Mouse (Mus musculus) heart, embryonic 16.5 days (tissue): ENCODE measurements around the gene Mrpl24. TPM values are rescaled to one million over a fixed set of nuclear protein-coding genes. Genes with fewer than 3 reads are reported as not detected.
A peak's percentile ranks its signal among the peaks of the same experiment; 100 is the strongest.
"Not testable (repeated sequence)": the region's sequence is repeated elsewhere in the genome, so short reads cannot be mapped to it uniquely, and the experiment has no call there.

Source experiments
- ATAC-seq: fragments of 200-750 bp; cut with Nextera tagmentation; replicated peaks from 2 replicates; pipeline ENCODE4 v1.8.0; 2017; ENCODE audit warnings: moderate number of reproducible peaks; ENCODE audit not compliant: insufficient read depth, low FRiP score; ENCODE audit errors: extremely low read depth
- H3K27ac ChIP-seq: fragments of 300-500 bp; sonication (generic); 2 replicates; pipeline ENCODE4 v1.5.1; 2014; ENCODE audit warnings: mild to moderate bottlenecking, low read length, control low read depth, moderate library complexity
- H3K27me3 ChIP-seq: fragments of 300-500 bp; sonication (generic); 2 replicates; pipeline ENCODE4 v1.6.1; 2014; ENCODE audit warnings: low read length, mixed read lengths; ENCODE audit not compliant: control insufficient read depth, insufficient read depth
- H3K36me3 ChIP-seq: fragments of 300-500 bp; sonication (generic); 2 replicates; pipeline ENCODE4 v1.6.1; 2014; ENCODE audit not compliant: control insufficient read depth, insufficient read depth
- H3K4me1 ChIP-seq: fragments of 300-500 bp; sonication (generic); 2 replicates; pipeline ENCODE4 v1.6.1; 2014; ENCODE audit warnings: low read length, mixed read lengths; ENCODE audit not compliant: control insufficient read depth, insufficient read depth
- H3K4me2 ChIP-seq: fragments of 300-500 bp; sonication (generic); 2 replicates; pipeline ENCODE4 v1.6.1; 2014; ENCODE audit warnings: low read depth, mild to moderate bottlenecking, control low read depth, low read length
- H3K4me3 ChIP-seq: fragments of 300-500 bp; sonication (generic); 2 replicates; pipeline ENCODE4 v1.5.1; 2014; ENCODE audit warnings: mild to moderate bottlenecking, control low read depth, low read length
- H3K9ac ChIP-seq: fragments of 300-500 bp; sonication (generic); 2 replicates; pipeline ENCODE4 v1.6.1; 2014; ENCODE audit warnings: low read length, control low read depth
- H3K9me3 ChIP-seq: fragments of 300-500 bp; sonication (generic); replicated peaks from 2 replicates; pipeline ENCODE4 v1.6.1; 2016; ENCODE audit warnings: low read length; ENCODE audit not compliant: control insufficient read depth
- WGBS: fragments of 180-500 bp; shearing (Covaris S2); extraction: QIAGEN DNeasy Blood & Tissue Kit; methylation state at CpG from one replicate; pipeline ENCODE4 v1.1.7; 2014; 5-methylcytosine and 5-hydroxymethylcytosine counted together
- polyA plus RNA-seq: library from polyadenylated mRNA; unstranded; fragments of >200 nt; fragmentation: Nextera tagmentation; extraction: Ambion mirVana; gene quantifications from 2 replicates; pipeline ENCODE4 v1.2.1, GENCODE M21; 2015

Mrpl24 gene
- 66.1 and 68.4 TPM in 2 replicates for polyA plus RNA-seq

DNA sequence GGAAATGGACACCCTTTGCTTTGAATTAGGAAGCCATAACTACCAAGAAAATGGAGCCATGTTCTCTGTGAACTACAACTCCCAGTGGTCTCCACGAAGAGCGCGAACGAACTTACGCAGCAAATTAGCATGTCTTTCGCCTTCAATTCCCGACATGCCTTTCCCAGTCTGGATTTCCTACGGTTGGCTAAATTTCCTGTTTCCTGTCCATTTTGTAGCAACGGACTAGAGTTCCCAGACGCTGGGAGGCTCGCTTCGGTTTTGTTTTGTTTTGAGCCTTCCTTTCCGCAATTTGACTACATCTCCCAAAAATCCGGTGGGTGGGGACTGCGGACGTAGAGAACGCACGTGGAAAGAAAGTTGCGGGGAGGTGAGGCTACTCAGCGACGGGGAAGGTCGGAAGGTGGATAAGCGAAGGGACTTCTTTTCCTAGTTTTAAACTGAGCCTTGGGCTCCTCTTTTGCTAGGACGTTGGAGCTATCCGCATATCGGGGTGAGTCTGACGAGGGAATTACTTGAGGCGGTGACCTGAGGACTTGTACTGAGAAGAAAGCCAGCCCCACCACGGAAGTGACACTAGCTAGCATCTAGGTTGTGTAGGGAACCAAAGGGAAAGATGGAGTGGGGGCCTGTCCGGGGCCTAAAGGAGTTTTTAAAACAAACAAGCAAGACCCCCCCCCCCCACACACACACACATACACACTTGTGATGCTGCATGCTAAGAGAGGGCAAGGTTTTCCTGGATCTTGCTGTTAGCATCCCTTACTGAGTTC is at the start of gene Mrpl24:
Gene Mrpl24, plus strand, starts transcription at position 171 of the 773 bp plus-strand sequence.
- H3K27me3 ChIP-seq = no peaks in the 10 kb centered on the region

DNA sequence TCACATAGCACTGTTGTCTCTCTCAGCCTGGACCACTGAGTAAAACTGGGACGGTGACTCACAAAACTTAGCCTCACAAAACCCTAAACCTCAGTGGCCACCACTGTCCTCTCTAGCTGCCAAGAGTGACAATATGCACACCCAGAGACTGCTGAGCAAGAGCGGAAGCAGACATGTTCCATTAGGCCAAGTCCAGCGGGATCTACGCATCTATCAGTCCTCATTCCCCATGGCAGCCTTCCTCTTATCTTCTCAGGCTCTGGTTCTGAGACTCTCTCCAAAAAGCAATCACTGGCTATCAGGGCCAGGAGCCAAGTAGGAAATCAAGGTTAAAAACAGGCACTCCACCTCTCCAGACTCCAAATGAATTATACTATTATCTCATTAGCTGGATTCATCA is 41.6 kb upstream of the Mrpl24 start:
- Histone ChIP-seq H3K36me3 (peaks cover 16% of the 10 kb centered on the region), H3K27ac (no peak overlapping the region; the same call in 1 of the 2 replicates), H3K4me3 (no peak overlapping the region), H3K9me3 (no peaks in the 10 kb centered on the region), H3K9ac (no peak overlapping the region), H3K4me1 (peaks cover 8% of the 10 kb centered on the region), H3K4me2 (no peak overlapping the region), H3K27me3 (no peaks in the 10 kb centered on the region)
- WGBS = 57% methylated on average over 4 of the region's 4 CpGs
- no peak; the same call in 1 of the 2 replicates for ATAC-seq

More for the DNA sequence above, at the start of gene Mrpl24:
- no peaks in the 10 kb centered on the region for H3K9me3 ChIP-seq
- WGBS = under 1% methylated on average over 30 of the region's 30 CpGs
- H3K36me3 ChIP-seq = peaks cover 42% of the 10 kb centered on the region
- H3K4me3 ChIP-seq = peak within 1 kb of the TSS; percentile 73
- peak within 1 kb of the TSS; percentile 84 for H3K27ac ChIP-seq
- H3K4me1 ChIP-seq = peaks cover 4% of the 10 kb centered on the region
- H3K9ac ChIP-seq = peak within 1 kb of the TSS; percentile 76
- ATAC-seq = peak; percentile 86
- H3K4me2 ChIP-seq = peak within 1 kb of the TSS; percentile 84

DNA sequence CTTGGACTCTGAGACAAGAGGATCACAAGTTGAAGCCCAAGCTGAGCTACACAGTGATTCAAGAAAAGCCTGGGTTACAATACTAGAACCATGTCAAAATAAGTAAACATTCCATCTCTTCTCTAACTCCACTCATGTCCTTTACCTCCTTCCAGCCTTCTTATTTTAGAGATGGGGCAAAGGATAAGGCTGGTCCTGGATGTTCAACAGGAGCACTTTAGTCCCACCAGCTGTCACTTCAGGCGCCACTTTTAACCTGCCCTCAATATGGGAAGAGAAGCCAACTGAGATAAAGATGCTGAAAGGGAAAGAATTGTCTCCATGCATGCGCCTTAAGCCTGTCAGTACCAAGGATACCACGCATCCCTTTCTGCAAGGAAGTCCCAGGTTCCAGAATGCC is 35.0 kb upstream of the Mrpl24 start:
- Histone ChIP-seq H3K36me3 (peaks cover 9% of the 10 kb centered on the region), H3K27me3 (no peaks in the 10 kb centered on the region), H3K4me1 (peaks cover 18% of the 10 kb centered on the region), H3K9me3 (no peaks in the 10 kb centered on the region; the same call in none of the 2 replicates), H3K4me2 (peak overlapping the region; percentile 81), H3K27ac (peak overlapping the region; percentile 94), H3K4me3 (peak overlapping the region; percentile 99), H3K9ac (peak overlapping the region; percentile 97)
- ATAC-seq = no peak
- 0% methylated on average over 3 of the region's 3 CpGs for WGBS

DNA sequence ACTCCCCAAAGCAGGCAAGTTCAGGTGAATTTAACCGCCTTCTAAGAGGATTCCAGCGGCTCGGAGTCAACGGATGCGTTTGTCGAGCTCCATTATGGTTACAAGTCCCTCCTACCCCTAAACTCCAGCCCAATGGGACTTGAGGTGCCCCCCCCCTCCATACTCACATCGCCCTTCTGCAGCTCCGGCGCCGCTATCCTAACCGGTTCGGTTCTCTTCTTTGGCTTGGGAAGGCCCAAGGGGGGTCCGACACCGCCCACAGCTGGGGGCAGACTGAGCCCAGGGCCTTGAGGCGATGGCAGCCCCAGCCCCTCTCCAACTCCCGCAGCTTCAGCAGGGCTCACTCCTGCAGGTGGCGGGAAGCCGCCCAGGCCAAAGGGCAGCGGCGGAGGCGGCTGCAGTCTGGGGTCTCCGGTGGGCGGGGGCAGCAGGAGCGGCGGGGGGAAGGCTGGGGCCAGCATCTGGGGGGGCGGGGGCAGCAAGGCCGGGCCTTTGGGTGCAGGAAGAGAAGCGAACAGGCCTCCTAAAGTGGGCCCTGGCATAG is 34.5 kb upstream of the Mrpl24 start:
- Histone ChIP-seq H3K4me3 (peak overlapping the region; percentile 99), H3K4me1 (peaks cover 18% of the 10 kb centered on the region), H3K36me3 (peaks cover 8% of the 10 kb centered on the region), H3K9me3 (no peaks in the 10 kb centered on the region; the same call in none of the 2 replicates), H3K4me2 (peak overlapping the region; percentile 81), H3K9ac (peak overlapping the region; percentile 97), H3K27me3 (no peaks in the 10 kb centered on the region), H3K27ac (peak overlapping the region; percentile 94)
- ATAC-seq = peak; percentile 4; the same call in 1 of the 2 replicates
- WGBS = 1% methylated on average over 28 of the region's 28 CpGs

DNA sequence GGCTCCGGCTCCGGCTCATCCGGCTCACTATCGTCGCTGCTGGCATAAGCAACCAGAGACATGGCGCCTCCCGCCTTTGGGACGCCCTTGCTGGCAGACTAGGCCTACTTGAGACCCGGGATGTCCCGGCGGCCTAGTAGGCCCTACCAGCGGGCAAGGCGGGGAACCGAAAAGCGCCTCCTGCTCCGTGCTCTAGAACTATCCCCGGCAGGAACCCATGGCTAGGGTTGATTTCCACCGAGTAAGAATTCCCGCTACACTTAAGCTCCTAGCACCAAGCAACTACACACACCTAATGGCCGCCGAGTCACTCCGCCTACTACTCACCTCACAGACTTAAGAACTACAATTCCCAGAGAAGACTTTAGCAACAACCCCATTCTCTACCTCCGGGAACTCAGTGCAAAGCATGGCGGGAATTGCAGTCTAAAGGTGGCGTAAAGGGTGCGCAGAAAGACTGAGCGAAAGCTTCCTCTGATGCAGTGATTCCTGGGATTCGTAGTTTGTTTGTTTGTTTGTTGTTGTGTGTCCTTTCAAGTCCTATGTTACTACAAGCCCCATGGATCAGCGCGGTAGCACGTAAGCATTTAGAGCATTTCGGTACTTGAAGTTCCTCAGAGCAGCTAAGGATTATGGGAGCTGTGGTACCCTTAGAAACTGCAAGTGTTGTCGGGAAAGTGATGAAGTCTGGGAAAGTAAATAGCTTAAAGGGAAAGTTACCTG is 33.9 kb upstream of the Mrpl24 start, which contains the start of gene Prcc:
Gene Prcc, minus strand, starts transcription at position 328 of the 723 bp plus-strand sequence.
- peak within 1 kb of the TSS; percentile 81 for H3K4me2 ChIP-seq
- under 1% methylated on average over 33 of the region's 33 CpGs for WGBS
- peak within 1 kb of the TSS; percentile 94 for H3K27ac ChIP-seq
- no peaks in the 10 kb centered on the region; the same call in none of the 2 replicates for H3K9me3 ChIP-seq
- peaks cover 18% of the 10 kb centered on the region for H3K4me1 ChIP-seq
- peak; percentile 95 for ATAC-seq
- H3K27me3 ChIP-seq = no peaks in the 10 kb centered on the region
- peak within 1 kb of the TSS; percentile 97 for H3K9ac ChIP-seq
- H3K36me3 ChIP-seq = peaks cover 4% of the 10 kb centered on the region
- H3K4me3 ChIP-seq = peak within 1 kb of the TSS; percentile 99

DNA sequence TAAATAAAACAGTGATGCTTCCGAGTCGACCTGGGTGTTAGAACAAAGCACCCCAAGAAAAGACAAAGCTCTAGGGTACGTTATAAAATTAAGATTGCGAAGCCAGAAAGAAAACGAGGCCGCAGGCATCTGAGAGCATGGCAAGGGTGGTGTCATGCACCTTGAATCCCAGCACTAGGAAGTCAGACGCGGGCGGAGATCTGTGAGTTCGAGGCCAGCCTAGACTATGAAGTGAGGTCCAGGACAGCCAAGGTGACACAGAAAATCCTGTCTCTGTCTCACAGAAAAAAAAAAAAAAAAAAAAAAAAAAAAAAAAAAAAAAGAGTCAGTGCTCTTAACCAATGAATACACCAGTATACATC is 33.3 kb upstream of the Mrpl24 start:
- 13% methylated on average over 10 of the region's 10 CpGs for WGBS
- H3K4me3 ChIP-seq = peak overlapping the region; percentile 99
- no peak overlapping the region for H3K27ac ChIP-seq
- no peaks in the 10 kb centered on the region; the same call in none of the 2 replicates for H3K9me3 ChIP-seq
- H3K4me2 ChIP-seq = peak overlapping the region; percentile 68
- H3K4me1 ChIP-seq = peaks cover 18% of the 10 kb centered on the region
- peaks cover 3% of the 10 kb centered on the region; the same call in 1 of the 2 replicates for H3K36me3 ChIP-seq
- H3K9ac ChIP-seq = peak overlapping the region; percentile 66
- no peak for ATAC-seq
- no peaks in the 10 kb centered on the region for H3K27me3 ChIP-seq

DNA sequence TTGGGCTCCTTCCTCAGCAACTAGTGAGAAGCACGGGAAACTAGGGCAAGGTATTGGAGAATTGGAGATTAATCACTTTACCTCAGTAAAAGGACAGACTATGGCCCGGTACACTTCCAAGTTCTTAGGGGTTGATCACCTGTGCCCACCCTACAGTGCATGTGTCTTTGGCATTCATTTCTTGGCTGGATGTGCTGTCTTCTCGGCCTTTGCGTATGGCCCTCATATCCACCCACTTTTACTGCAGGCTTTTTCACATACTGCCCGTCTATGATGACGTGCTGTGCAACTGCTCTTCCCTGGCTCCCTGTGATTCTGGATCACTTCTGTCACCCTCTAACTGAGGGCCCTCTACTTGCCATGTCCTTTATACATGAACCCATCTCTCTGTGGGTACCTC is 32.9 kb upstream of the Mrpl24 start:
- no peaks in the 10 kb centered on the region; the same call in 1 of the 2 replicates for H3K36me3 ChIP-seq
- WGBS = 88% methylated on average over 6 of the region's 6 CpGs
- no peak for ATAC-seq

DNA sequence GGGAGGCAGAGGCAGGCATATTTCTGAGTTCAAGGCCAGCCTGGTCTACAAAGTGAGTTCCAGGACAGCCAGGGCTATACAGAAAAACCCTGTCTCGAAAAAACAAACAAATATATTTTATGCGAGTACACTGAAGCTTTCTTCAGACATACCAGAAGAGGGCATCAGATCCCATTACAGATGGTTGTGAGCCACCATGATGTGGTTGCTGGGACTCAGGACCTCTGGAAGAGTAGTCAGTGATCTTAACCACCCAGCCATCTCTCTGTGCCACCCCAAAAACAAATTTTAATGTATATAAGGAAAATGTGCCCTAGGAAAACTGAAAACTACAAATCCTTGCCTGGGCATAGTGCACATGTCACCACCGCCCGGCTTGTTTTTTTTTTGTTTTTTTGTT is 31.9 kb upstream of the Mrpl24 start:
- H3K4me2 ChIP-seq, H3K27ac ChIP-seq, ATAC-seq, H3K4me3 ChIP-seq, H3K36me3 ChIP-seq, H3K9ac ChIP-seq, H3K9me3 ChIP-seq, H3K27me3 ChIP-seq: not testable (repeated sequence)
- H3K4me1 ChIP-seq = peaks cover 18% of the 10 kb centered on the region
- WGBS = 80% methylated on average over 4 of the region's 4 CpGs

More for the DNA sequence above, 32.9 kb upstream of the Mrpl24 start:
- H3K9me3 ChIP-seq = no peaks in the 10 kb centered on the region; the same call in none of the 2 replicates
- H3K4me2 ChIP-seq = peak overlapping the region; percentile 68
- no peak overlapping the region for H3K27ac ChIP-seq
- H3K4me1 ChIP-seq = peaks cover 18% of the 10 kb centered on the region
- H3K4me3 ChIP-seq = peak overlapping the region; percentile 99; the same call in 1 of the 2 replicates
- no peak overlapping the region for H3K9ac ChIP-seq
- H3K27me3 ChIP-seq = no peaks in the 10 kb centered on the region
